Mouse (Mus musculus) kidney, adult 2 months (tissue): ENCODE results near the gene Pttg1.

ENCODE experiments used
- CTCF ChIP-seq: fragments of 200-500 bp; conservative IDR thresholded peaks from 2 replicates; pipeline ENCODE4 v1.5.1; 2011; ENCODE audit warnings: low read depth, mild to moderate bottlenecking, control low read depth, low read length, moderate library complexity, mixed read lengths; ENCODE audit not compliant: insufficient read depth, insufficient read length
- POLR2A ChIP-seq: fragments of 200-500 bp; IDR thresholded peaks from one replicate; pipeline ENCODE4 v1.6.1; 2011; ENCODE audit warnings: low read depth, low read length, control low read depth

DNA sequence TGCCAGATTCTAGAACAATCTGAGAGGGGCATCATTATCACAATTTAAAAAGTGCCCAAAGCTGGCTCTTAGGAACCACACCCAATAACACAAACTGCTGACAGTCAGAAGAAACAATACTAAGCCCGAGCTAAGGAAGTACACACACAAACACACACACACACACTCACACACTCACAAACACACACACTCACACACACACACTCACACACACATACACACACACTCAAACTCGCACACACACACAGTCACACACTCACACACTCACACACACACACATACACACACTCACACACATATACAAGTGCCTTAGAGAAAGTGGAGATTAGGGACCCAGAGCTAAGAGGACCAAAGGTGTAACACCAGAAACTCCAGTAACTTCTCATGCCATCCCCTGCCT, 42.5 kb downstream of the Pttg1 start:
- no peak for TF ChIP-seq CTCF
- TF ChIP-seq POLR2A = no peak
